In genomic region chr6:84130867-84131266, GRCm38 (mm10) we compare ENCODE assay signal across 20 mouse cellular contexts.
DNase-seq lines count a peak whose midpoint lies in the region; ATAC-seq lines count a peak whose summit lies in the region.
"Had no signal": no experiment of that assay in that cellular context is flagged by ENCODE, and none has a peak within 500 bp of the region (broad histone marks: within the 10 kb centered on the region; RNA-seq: fewer than 3 reads in every experiment).

No protein-coding gene starts in this region.

- no peaks in the 10 kb centered on the region for H3K9me3 ChIP-seq in heart, embryonic 11.5 days (replicated peaks; ENCODE audit: control insufficient read depth, low read length)
- no peaks in the 10 kb centered on the region for H3K9me3 ChIP-seq in embryonic facial prominence, embryonic 13.5 days
- no peaks in the 10 kb centered on the region for H3K9me3 ChIP-seq in limb, embryonic 10.5 days (replicated peaks)
- no peaks in the 10 kb centered on the region for H3K9me3 ChIP-seq in limb, embryonic 15.5 days
- H3K9me3 ChIP-seq in kidney, embryonic 14.5 days (ENCODE audit: control insufficient read depth, low read length) = no peaks in the 10 kb centered on the region
- H3K9me3 ChIP-seq: forebrain, embryonic 10.5 days; hindbrain, embryonic 12.5 days had no signal

- no peak overlapping the region for H3K4me3 ChIP-seq in heart, embryonic 11.5 days (ENCODE audit: low read depth, low read length)
- H3K4me3 ChIP-seq in embryonic facial prominence, embryonic 13.5 days = no peak overlapping the region
- H3K4me3 ChIP-seq in limb, embryonic 10.5 days = no peak overlapping the region
- H3K4me3 ChIP-seq in limb, embryonic 15.5 days = no peak overlapping the region
- no peak overlapping the region for H3K4me3 ChIP-seq in kidney, embryonic 14.5 days (ENCODE audit: low read length)
- H3K4me3 ChIP-seq: erythroblast, embryonic 14.5 days; forebrain, embryonic 10.5 days; gastrocnemius, adult 2 months; hindbrain, embryonic 12.5 days had no signal

- peaks cover 4% of the 10 kb centered on the region; the same call in 1 of the 2 replicates for H3K4me1 ChIP-seq in heart, embryonic 11.5 days (ENCODE audit: control insufficient read depth, insufficient read depth, low read length)
- H3K4me1 ChIP-seq in embryonic facial prominence, embryonic 13.5 days = peaks cover 43% of the 10 kb centered on the region
- peaks cover 49% of the 10 kb centered on the region for H3K4me1 ChIP-seq in limb, embryonic 10.5 days
- peaks cover 52% of the 10 kb centered on the region for H3K4me1 ChIP-seq in limb, embryonic 15.5 days
- H3K4me1 ChIP-seq in kidney, embryonic 14.5 days (ENCODE audit: control insufficient read depth, insufficient read depth, low read length) = no peaks in the 10 kb centered on the region

- H3K27ac ChIP-seq in heart, embryonic 11.5 days (ENCODE audit: low read depth, low read length) = no peak overlapping the region
- H3K27ac ChIP-seq in embryonic facial prominence, embryonic 13.5 days = peak overlapping the region; percentile 74
- H3K27ac ChIP-seq in limb, embryonic 10.5 days = peak overlapping the region; percentile 78; the same call in 1 of the 2 replicates
- H3K27ac ChIP-seq in limb, embryonic 15.5 days = 0 out of 2 replicates have a peak overlapping the region, but pooled peaks have one; percentile 54
- no peak overlapping the region for H3K27ac ChIP-seq in kidney, embryonic 14.5 days (ENCODE audit: low read depth, low read length)
- H3K27ac ChIP-seq: forebrain, embryonic 10.5 days; gastrocnemius, adult 2 months; hindbrain, postnatal 0 days had no signal

- WGBS in heart, embryonic 11.5 days (ENCODE audit: insufficient replicate concordance) = 88% methylated on average over 4 of the region's 4 CpGs
- 80% methylated on average over 4 of the region's 4 CpGs for WGBS in embryonic facial prominence, embryonic 13.5 days
- WGBS in limb, embryonic 10.5 days = 92% methylated on average over 4 of the region's 4 CpGs
- WGBS in limb, embryonic 15.5 days = 83% methylated on average over 4 of the region's 4 CpGs
- WGBS in kidney, embryonic 14.5 days = 94% methylated on average over 4 of the region's 4 CpGs

- H3K36me3 ChIP-seq in heart, embryonic 11.5 days (ENCODE audit: control insufficient read depth, insufficient read depth, low read length) = no peaks in the 10 kb centered on the region
- H3K36me3 ChIP-seq in embryonic facial prominence, embryonic 13.5 days = no peaks in the 10 kb centered on the region
- H3K36me3 ChIP-seq in limb, embryonic 10.5 days = no peaks in the 10 kb centered on the region
- H3K36me3 ChIP-seq in limb, embryonic 15.5 days = no peaks in the 10 kb centered on the region
- H3K36me3 ChIP-seq in kidney, embryonic 14.5 days (ENCODE audit: control insufficient read depth, insufficient read depth, low read length) = no peaks in the 10 kb centered on the region
- H3K36me3 ChIP-seq: forebrain, embryonic 10.5 days; hindbrain, embryonic 12.5 days had no signal

- no peaks in the 10 kb centered on the region for H3K27me3 ChIP-seq in heart, embryonic 11.5 days (ENCODE audit: control insufficient read depth, insufficient read depth, low read length)
- no peaks in the 10 kb centered on the region for H3K27me3 ChIP-seq in embryonic facial prominence, embryonic 13.5 days
- no peaks in the 10 kb centered on the region for H3K27me3 ChIP-seq in limb, embryonic 10.5 days (ENCODE audit: low read depth, poor library complexity, severe bottlenecking)
- no peaks in the 10 kb centered on the region for H3K27me3 ChIP-seq in limb, embryonic 15.5 days
- H3K27me3 ChIP-seq in kidney, embryonic 14.5 days (ENCODE audit: control insufficient read depth, insufficient read depth, low read length) = no peaks in the 10 kb centered on the region
- H3K27me3 ChIP-seq: hindbrain, embryonic 12.5 days had no signal

- no peak overlapping the region for H3K4me2 ChIP-seq in heart, embryonic 11.5 days
- no peak overlapping the region for H3K4me2 ChIP-seq in embryonic facial prominence, embryonic 13.5 days
- H3K4me2 ChIP-seq in limb, embryonic 15.5 days = no peak overlapping the region
- no peak overlapping the region for H3K4me2 ChIP-seq in kidney, embryonic 14.5 days (replicated peaks; ENCODE audit: low read depth, low read length)
- H3K4me2 ChIP-seq: hindbrain, embryonic 12.5 days had no signal

- no peak overlapping the region for H3K9ac ChIP-seq in heart, embryonic 11.5 days (ENCODE audit: low read depth, low read length)
- no peak overlapping the region for H3K9ac ChIP-seq in embryonic facial prominence, embryonic 13.5 days
- no peak overlapping the region for H3K9ac ChIP-seq in limb, embryonic 15.5 days
- no peak overlapping the region for H3K9ac ChIP-seq in kidney, embryonic 14.5 days (ENCODE audit: low read depth, low read length)
- H3K9ac ChIP-seq: hindbrain, embryonic 12.5 days had no signal

- peak; percentile 70 for DNase-seq in heart, adult 11 months
- DNase-seq in limb, embryonic 10.5 days (ENCODE audit: low spot score) = no peak
- no peak for DNase-seq in spleen, postnatal 36 days (ENCODE audit: low spot score in 2 of 2)
- DNase-seq: adrenal gland, postnatal 14 days; cerebellum, adult 11-12 months; cerebellum, adult 9-10 months; cerebellum, postnatal 36 days; gastrocnemius, adult 2 months; gastrocnemius, postnatal 25 days; heart, postnatal 10 days; heart, postnatal 4 days had no signal

- ATAC-seq in heart, embryonic 11.5 days (replicated peaks; ENCODE audit: insufficient number of reproducible peaks, low FRiP score, low TSS enrichment) = no peak
- ATAC-seq in embryonic facial prominence, embryonic 13.5 days (ENCODE audit: insufficient number of reproducible peaks, insufficient read depth, low FRiP score, low TSS enrichment, low read depth) = no peak
- no peak for ATAC-seq in limb, embryonic 15.5 days (ENCODE audit: insufficient number of reproducible peaks, low FRiP score, low TSS enrichment, low read depth)
- no peak for ATAC-seq in kidney, embryonic 14.5 days (ENCODE audit: low FRiP score, low TSS enrichment)
- ATAC-seq: forebrain, embryonic 14.5 days; hindbrain, postnatal 0 days had no signal

Comparison
In these comparisons a context has a peak if more than half of its experiments do, and no peak if none do; other contexts are left out.
1. H3K27ac ChIP-seq: peak in embryonic facial prominence, embryonic 13.5 days (single experiment), limb, embryonic 10.5 days (single experiment) and limb, embryonic 15.5 days (single experiment); none in heart, embryonic 11.5 days (single experiment) and kidney, embryonic 14.5 days (single experiment).